Mouse (Mus musculus): ENCODE measurements around the gene Sorcs1. TPM values are rescaled to one million over a fixed set of nuclear protein-coding genes. Genes with fewer than 3 reads are reported as not detected.

The Sorcs1 gene
- total RNA-seq, 2 experiments from 2014 or later = 0.22 to 0.25 TPM

Small RNA genes within 50 kb of the gene (microRNA-seq; reads per million reads assigned to microRNA genes)
- gene Gm27749 (ENCODE audit: borderline number of aligned reads in 2 of 2) = 0 reads per million in 2 experiments

Data from heart, postnatal 36 days (tissue).